Comparison of ENCODE assay signal across 33 mouse cellular contexts in the genomic region with DNA sequence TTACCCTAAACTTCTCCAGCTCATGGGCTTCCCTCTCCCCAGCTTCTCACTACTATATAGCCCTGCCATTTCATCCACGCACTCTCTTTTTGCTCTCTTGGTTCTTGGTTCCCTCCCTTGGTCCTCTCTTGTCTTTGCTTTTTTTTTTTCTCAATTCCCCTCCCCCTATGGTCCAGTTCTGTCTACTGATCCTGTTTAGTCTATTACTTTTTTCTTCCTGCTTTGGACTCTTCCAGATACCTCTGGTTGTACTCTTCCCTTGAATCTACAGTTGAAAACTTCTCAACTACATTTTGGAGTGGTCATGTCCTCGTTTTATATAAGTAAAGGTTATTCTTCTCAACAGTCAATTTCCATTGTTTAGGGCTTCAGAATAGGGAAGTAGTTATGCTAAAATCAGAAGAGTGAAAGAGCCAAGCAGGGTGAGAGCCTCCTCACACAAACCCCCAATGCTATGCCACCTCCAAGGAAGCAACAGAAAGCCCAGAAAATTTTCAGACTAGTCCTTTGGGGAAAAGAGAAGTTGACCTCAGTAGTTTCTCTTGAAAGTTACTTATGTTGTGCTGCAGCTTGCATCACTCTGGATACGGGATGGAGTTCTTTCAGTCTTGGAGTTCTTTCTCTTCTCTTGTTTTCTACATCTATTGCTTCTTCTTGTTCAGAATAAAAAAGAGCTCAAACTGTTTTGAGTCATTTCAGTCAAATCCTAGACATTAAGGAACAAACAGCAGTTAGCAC. TPM values are rescaled to one million over a fixed set of nuclear protein-coding genes. Genes with fewer than 3 reads are reported as not detected.
"Had no signal": no experiment of that assay in that cellular context is flagged by ENCODE, and none has a peak within 500 bp of the region (broad histone marks: within the 10 kb centered on the region; RNA-seq: fewer than 3 reads in every experiment).

No protein-coding gene starts in this region.

- H3K27me3 ChIP-seq: limb, embryonic 12.5 days; limb, embryonic 15.5 days; neural tube, embryonic 12.5 days; neural tube, embryonic 15.5 days had no signal

- DNase-seq: kidney, adult 2 months; kidney, postnatal 36 days; layer of hippocampus, postnatal 36 days; left cerebral cortex, postnatal 4 days; liver, postnatal 0 days; lung, embryonic 14.5 days; midbrain, embryonic 14.5 days; retina, postnatal 1 day; right cerebral cortex, postnatal 25 days; thymus, adult 18-20 months; thymus, postnatal 36 days had no signal

- H3K4me3 ChIP-seq: left cerebral cortex, adult 2 months; limb, embryonic 12.5 days; limb, embryonic 15.5 days; neural tube, embryonic 12.5 days; neural tube, embryonic 15.5 days had no signal

- H3K9me3 ChIP-seq: limb, embryonic 12.5 days; limb, embryonic 15.5 days; neural tube, embryonic 12.5 days; neural tube, embryonic 15.5 days had no signal

- ATAC-seq: liver, postnatal 0 days; lung, postnatal 0 days had no signal

- H3K9ac ChIP-seq: limb, embryonic 12.5 days; limb, embryonic 15.5 days; liver, embryonic 14.5 days; liver, postnatal 0 days; lung, embryonic 14.5 days; neural tube, embryonic 12.5 days; neural tube, embryonic 15.5 days had no signal

- H3K4me2 ChIP-seq: limb, embryonic 12.5 days; limb, embryonic 15.5 days; liver, embryonic 11.5 days; lung, embryonic 14.5 days; midbrain, embryonic 11.5 days; neural tube, embryonic 12.5 days; neural tube, embryonic 15.5 days had no signal

- H3K36me3 ChIP-seq: limb, embryonic 12.5 days; limb, embryonic 15.5 days; neural tube, embryonic 12.5 days; neural tube, embryonic 15.5 days had no signal

- H3K27ac ChIP-seq: kidney, postnatal 0 days; left cerebral cortex, adult 2 months; limb, embryonic 12.5 days; limb, embryonic 15.5 days; liver, embryonic 14.5 days; macrophage; neural tube, embryonic 12.5 days; neural tube, embryonic 15.5 days had no signal

- H3K4me1 ChIP-seq: limb, embryonic 12.5 days; limb, embryonic 15.5 days; neural tube, embryonic 12.5 days; neural tube, embryonic 15.5 days had no signal

RNA-seq across cellular contexts. Expression of a gene that starts 3.8 kb away (rescaled TPM):
- total RNA-seq: layer of hippocampus, adult 8-10 months; layer of hippocampus, postnatal 10 days; layer of hippocampus, postnatal 36 days; left cerebral cortex, adult 2 months; left cerebral cortex, postnatal 14 days; left cerebral cortex, postnatal 4 days; megakaryocyte-erythroid progenitor cell, adult 5-6 weeks; midbrain, postnatal 0 days had no signal
- polyA plus RNA-seq: kidney, adult 2 months; kidney, embryonic 14.5 days; limb, embryonic 12.5 days; limb, embryonic 15.5 days; liver, embryonic 11.5 days; liver, embryonic 14.5 days; liver, postnatal 0 days; lung, embryonic 14.5 days; midbrain, embryonic 11.5 days; midbrain, embryonic 14.5 days; midbrain, postnatal 0 days; neural tube, embryonic 12.5 days; neural tube, embryonic 15.5 days; small intestine, adult 2 months; spleen, adult 2 months; stomach, embryonic 16.5 days; testis, adult 2 months; urinary bladder, adult 2 months had no signal
